Mouse (Mus musculus): ENCODE measurements at regions not wholly inside any gene's neighbourhood (a gene's known extent, or its start where the extent isn't known, plus 50 kb on each side); places are given as distances from the start of the nearest gene placed in this dataset.

DNA sequence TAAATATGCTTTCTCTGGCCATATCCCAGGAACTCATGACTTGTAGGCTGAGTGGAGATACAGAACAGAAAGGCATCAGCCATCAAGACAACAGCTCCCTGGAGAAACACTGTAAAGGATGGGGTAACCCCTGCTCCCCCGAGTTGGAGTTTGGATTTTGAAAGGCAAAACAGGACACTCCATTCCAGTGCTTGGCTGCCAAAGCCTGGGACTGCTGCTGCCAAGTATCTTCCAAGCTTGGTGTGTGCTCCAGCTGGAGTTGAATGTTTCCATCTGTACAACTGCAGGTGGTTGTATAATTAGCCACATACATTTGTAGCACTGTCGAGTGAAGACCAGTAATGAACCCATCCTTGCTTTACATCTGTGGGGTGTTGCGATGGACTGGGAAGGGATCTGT, 62.1 kb downstream of the 4933412E24Rik start:
- no peak overlapping the region for H3K4me2 ChIP-seq (ENCODE audit: low read depth, low read length)
- no peak overlapping the region for H3K9ac ChIP-seq (ENCODE audit: low read depth, low read length)
- no peak overlapping the region for H3K27ac ChIP-seq (ENCODE audit: low read length)
- no peaks in the 10 kb centered on the region for H3K9me3 ChIP-seq (ENCODE audit: control insufficient read depth, low read length)
- no peaks in the 10 kb centered on the region for H3K36me3 ChIP-seq (ENCODE audit: control insufficient read depth, insufficient read depth, low read length)
- 55% methylated on average over 3 of the region's 3 CpGs for WGBS
- no peak overlapping the region for H3K4me3 ChIP-seq (ENCODE audit: low read length)
- no peaks in the 10 kb centered on the region for H3K27me3 ChIP-seq (replicated peaks; ENCODE audit: control insufficient read depth, insufficient read depth, low read length)
- no peaks in the 10 kb centered on the region for H3K4me1 ChIP-seq (ENCODE audit: control insufficient read depth, insufficient read depth, low read length)
- peak; percentile 48; the same call in 1 of the 2 replicates for ATAC-seq

DNA sequence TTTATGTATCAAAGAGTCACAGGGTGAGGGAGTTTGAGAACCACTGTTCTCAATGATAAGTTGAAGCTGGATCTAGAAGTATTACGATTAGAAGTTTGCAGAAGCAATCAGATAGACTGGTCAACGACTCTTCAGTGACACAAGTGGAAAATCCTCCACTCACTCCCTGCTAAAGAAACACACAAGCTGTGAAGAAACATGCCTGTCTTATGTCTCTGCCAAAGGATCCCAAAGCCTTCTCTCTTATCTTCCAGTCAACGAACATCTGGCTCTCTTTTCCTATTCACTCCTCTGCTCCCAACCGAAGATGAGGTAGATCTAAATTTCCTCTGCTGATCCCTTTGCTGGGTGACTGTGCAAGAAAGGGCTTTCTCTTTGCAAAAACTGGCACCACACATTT, 62.6 kb downstream of the 4933412E24Rik start:
- no peak overlapping the region for H3K9ac ChIP-seq (ENCODE audit: low read depth, low read length)
- H3K27ac ChIP-seq (ENCODE audit: low read length): no peak overlapping the region
- no peak for ATAC-seq
- no peaks in the 10 kb centered on the region for H3K9me3 ChIP-seq (ENCODE audit: control insufficient read depth, low read length)
- no peak overlapping the region for H3K4me3 ChIP-seq (ENCODE audit: low read length)
- 63% methylated on average over 4 of the region's 4 CpGs for WGBS
- no peak overlapping the region for H3K4me2 ChIP-seq (ENCODE audit: low read depth, low read length)
- H3K36me3 ChIP-seq (ENCODE audit: control insufficient read depth, insufficient read depth, low read length): no peaks in the 10 kb centered on the region
- no peaks in the 10 kb centered on the region for H3K4me1 ChIP-seq (ENCODE audit: control insufficient read depth, insufficient read depth, low read length)
- no peaks in the 10 kb centered on the region for H3K27me3 ChIP-seq (replicated peaks; ENCODE audit: control insufficient read depth, insufficient read depth, low read length)

DNA sequence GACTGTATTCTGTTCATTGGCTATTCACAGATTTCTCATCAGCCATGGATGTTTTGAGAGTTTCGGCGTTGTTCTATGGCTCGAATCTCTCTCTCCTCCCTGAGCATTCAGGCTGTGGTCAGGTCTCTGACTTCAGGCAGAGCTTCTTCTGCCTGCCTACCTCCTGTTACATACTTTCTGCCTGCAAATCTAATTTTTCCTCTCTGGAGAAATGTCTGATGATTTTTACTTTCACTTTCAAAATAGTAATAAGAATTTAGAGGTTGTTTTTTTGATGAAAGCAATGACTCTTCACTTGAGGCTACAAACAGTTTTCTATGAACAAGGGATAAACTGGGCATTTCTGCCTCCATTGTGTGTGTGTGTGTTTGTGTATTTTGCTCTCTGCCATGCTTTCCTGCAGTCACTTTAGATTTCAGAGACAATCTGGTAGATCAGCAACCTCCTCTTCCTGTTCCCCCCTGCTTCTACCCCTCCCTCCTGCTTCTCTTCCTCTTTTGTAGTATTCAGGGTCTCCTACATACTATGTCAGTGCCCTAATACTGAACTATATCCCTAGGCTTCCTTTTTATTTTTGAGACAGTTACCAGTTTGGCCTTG, 65.7 kb downstream of the 4933412E24Rik start:
- 80% methylated on average over 3 of the region's 3 CpGs for WGBS
- Histone ChIP-seq H3K4me2 (ENCODE audit: low read depth, low read length) (no peak overlapping the region), H3K27ac (ENCODE audit: low read length) (no peak overlapping the region), H3K9me3 (ENCODE audit: control insufficient read depth, low read length) (no peaks in the 10 kb centered on the region), H3K9ac (ENCODE audit: low read depth, low read length) (no peak overlapping the region), H3K4me1 (ENCODE audit: control insufficient read depth, insufficient read depth, low read length) (no peaks in the 10 kb centered on the region), H3K36me3 (ENCODE audit: control insufficient read depth, insufficient read depth, low read length) (no peaks in the 10 kb centered on the region), H3K4me3 (ENCODE audit: low read length) (no peak overlapping the region), H3K27me3 (replicated peaks; ENCODE audit: control insufficient read depth, insufficient read depth, low read length) (no peaks in the 10 kb centered on the region)
- ATAC-seq: no peak

DNA sequence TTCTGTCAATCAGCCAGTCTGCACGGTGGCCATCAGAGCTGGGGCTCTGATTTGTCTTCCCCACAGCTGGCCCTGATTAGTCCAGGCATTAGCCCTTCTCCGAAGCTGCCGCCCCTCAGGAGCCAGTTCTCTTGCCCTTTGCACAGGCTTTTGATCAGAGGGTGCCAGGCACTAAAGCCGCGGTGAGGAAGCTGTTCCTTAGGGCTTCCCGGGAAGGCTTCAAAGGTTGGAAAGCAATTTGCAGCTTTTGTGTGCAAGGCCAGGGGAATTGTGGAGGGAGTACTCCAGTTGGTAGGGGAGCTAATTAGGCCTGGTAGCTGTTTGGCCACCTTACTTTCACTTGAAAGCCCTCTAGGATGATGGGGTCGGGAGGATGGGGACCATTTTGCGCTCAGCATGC, 71.2 kb downstream of the 4933412E24Rik start:
- no peak overlapping the region for H3K27ac ChIP-seq (ENCODE audit: low read length)
- ATAC-seq: no peak
- H3K4me1 ChIP-seq (ENCODE audit: control insufficient read depth, insufficient read depth, low read length): no peaks in the 10 kb centered on the region
- H3K9ac ChIP-seq (ENCODE audit: low read depth, low read length): no peak overlapping the region
- 22% methylated on average over 8 of the region's 8 CpGs for WGBS
- no peak overlapping the region for H3K4me2 ChIP-seq (ENCODE audit: low read depth, low read length)
- no peaks in the 10 kb centered on the region for H3K9me3 ChIP-seq (ENCODE audit: control insufficient read depth, low read length)
- H3K27me3 ChIP-seq (replicated peaks; ENCODE audit: control insufficient read depth, insufficient read depth, low read length): no peaks in the 10 kb centered on the region
- H3K36me3 ChIP-seq (ENCODE audit: control insufficient read depth, insufficient read depth, low read length): no peaks in the 10 kb centered on the region
- H3K4me3 ChIP-seq (ENCODE audit: low read length): no peak overlapping the region

DNA sequence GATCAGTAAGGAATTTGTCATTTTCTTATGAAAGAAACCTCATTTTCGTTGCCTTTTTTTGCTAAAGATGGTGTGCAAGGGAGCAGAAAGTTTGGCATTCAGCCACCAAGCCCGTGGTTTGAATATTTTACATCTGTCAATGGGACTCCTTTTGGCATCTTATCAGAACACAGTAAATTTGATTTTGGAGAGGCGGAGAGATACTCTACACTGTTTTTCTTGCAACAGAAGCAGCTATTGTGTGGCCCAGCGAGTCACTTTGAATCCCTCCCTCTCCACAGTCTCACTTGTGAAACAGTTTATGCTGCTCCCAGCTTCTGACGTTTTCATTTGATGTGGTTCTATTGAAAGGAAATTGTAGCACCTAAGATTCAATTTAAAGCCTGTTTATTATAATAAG, 79.9 kb downstream of the 4933412E24Rik start:
- Histone ChIP-seq H3K27me3 (replicated peaks; ENCODE audit: control insufficient read depth, insufficient read depth, low read length) (no peaks in the 10 kb centered on the region), H3K9ac (ENCODE audit: low read depth, low read length) (no peak overlapping the region), H3K4me1 (ENCODE audit: control insufficient read depth, insufficient read depth, low read length) (no peaks in the 10 kb centered on the region), H3K9me3 (ENCODE audit: control insufficient read depth, low read length) (peaks cover 3% of the 10 kb centered on the region; the same call in 1 of the 2 replicates), H3K27ac (ENCODE audit: low read length) (no peak overlapping the region), H3K4me2 (ENCODE audit: low read depth, low read length) (no peak overlapping the region), H3K36me3 (ENCODE audit: control insufficient read depth, insufficient read depth, low read length) (no peaks in the 10 kb centered on the region), H3K4me3 (ENCODE audit: low read length) (no peak overlapping the region)
- ATAC-seq: no peak
- WGBS: 50% methylated on average over 5 of the region's 5 CpGs

DNA sequence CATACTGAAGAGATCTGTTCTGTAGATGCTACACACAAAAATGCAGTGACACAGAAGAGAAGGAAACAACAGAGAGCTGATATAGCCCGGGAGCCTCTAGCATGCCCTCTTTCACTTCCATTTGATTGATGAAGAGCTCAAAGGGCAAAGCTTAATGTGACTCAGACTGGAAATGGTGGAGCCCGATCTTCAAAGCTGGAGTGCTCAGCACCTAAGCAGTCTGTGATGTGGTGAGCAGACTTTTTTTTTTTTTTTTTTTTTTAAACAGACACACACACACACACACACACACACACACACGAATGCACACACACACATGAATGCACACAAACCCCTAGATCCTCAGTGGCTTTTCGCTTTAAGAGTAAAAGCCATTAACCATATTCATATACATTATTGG, 102.6 kb downstream of the 4933412E24Rik start:
- Histone ChIP-seq H3K27ac (ENCODE audit: low read length) (no peak overlapping the region), H3K27me3 (replicated peaks; ENCODE audit: control insufficient read depth, insufficient read depth, low read length) (no peaks in the 10 kb centered on the region), H3K4me3 (ENCODE audit: low read length) (no peak overlapping the region), H3K9ac (ENCODE audit: low read depth, low read length) (no peak overlapping the region), H3K36me3 (ENCODE audit: control insufficient read depth, insufficient read depth, low read length) (no peaks in the 10 kb centered on the region), H3K9me3 (ENCODE audit: control insufficient read depth, low read length) (no peaks in the 10 kb centered on the region), H3K4me2 (ENCODE audit: low read depth, low read length) (no peak overlapping the region), H3K4me1 (ENCODE audit: control insufficient read depth, insufficient read depth, low read length) (no peaks in the 10 kb centered on the region)
- no peak for ATAC-seq
- WGBS: 46% methylated on average over 4 of the region's 4 CpGs

DNA sequence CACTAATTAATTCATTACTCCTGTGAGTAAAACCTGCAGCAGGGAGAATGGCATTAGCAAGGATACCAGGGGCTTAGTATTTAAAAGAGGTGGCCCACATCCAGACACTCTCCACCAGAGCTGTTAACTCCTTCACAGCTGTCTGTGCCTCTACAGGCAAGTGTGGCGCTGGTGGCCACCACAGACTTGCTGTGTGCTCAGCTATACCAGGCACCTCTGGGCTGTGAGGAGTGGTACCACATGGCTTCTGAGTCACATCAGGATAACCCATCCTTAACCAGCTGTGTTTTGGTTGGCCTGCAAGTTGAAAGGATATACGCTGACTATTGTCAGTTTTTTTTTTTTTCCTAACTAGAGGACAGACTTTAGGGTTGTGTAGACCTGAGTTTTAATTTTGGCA, 108.1 kb downstream of the 4933412E24Rik start:
- H3K27ac ChIP-seq (ENCODE audit: low read length): no peak overlapping the region
- H3K4me2 ChIP-seq (ENCODE audit: low read depth, low read length): no peak overlapping the region
- H3K36me3 ChIP-seq (ENCODE audit: control insufficient read depth, insufficient read depth, low read length): no peaks in the 10 kb centered on the region
- no peak overlapping the region for H3K4me3 ChIP-seq (ENCODE audit: low read length)
- 85% methylated on average over 2 of the region's 2 CpGs for WGBS
- no peaks in the 10 kb centered on the region for H3K27me3 ChIP-seq (replicated peaks; ENCODE audit: control insufficient read depth, insufficient read depth, low read length)
- H3K9ac ChIP-seq (ENCODE audit: low read depth, low read length): no peak overlapping the region
- no peaks in the 10 kb centered on the region for H3K9me3 ChIP-seq (ENCODE audit: control insufficient read depth, low read length)
- ATAC-seq: no peak
- H3K4me1 ChIP-seq (ENCODE audit: control insufficient read depth, insufficient read depth, low read length): no peaks in the 10 kb centered on the region

DNA sequence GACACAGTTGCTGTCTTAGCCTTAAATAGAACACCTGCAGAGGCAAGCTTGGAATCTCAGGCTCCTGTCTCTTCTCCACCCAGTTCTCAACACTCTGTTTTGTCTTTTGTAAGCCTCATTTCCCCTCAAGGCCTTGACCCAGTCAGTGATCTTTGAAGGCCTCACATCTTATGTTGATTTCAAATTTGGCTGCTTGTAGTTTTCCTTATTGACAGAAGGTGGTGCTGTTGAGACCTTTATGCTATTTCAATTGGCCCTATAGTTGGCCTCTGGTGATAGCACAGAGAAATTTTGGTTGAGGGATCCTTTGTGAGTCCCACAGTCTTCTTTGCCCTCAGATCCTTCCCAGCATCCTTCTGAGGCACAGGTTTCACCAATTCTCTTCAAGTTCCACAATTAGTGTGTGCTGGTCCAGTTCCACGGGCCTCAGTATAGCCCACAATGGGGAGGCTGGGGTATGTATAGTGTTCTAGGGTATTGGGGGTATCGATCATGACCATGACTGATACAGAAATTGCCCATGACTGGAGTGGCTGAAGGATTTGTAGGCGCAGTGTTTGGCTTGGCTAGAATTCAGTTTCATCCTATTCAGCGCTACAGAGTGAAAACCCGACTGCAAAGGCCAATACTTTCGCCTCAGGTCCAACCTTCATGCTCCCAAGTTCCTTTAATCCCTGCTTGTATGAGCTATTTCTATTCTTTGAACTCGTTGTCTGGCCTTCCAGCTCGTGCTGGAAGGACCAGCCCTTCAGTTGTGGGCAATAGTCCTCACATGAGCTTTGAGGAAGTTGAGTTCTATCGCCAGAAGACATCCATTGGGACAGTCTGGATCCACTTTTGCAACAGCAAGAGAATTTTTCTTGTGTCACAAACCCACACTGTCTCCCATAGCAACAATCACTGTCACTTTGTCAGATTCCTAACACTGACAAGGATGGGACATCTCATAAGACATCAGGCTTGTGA, 110.3 kb downstream of the 4933412E24Rik start:
- Histone ChIP-seq H3K9ac (ENCODE audit: low read depth, low read length) (no peak overlapping the region), H3K4me1 (ENCODE audit: control insufficient read depth, insufficient read depth, low read length) (no peaks in the 10 kb centered on the region), H3K27ac (ENCODE audit: low read length) (no peak overlapping the region), H3K9me3 (ENCODE audit: control insufficient read depth, low read length) (no peaks in the 10 kb centered on the region), H3K4me3 (ENCODE audit: low read length) (no peak overlapping the region), H3K36me3 (ENCODE audit: control insufficient read depth, insufficient read depth, low read length) (no peaks in the 10 kb centered on the region), H3K4me2 (ENCODE audit: low read depth, low read length) (no peak overlapping the region), H3K27me3 (replicated peaks; ENCODE audit: control insufficient read depth, insufficient read depth, low read length) (no peaks in the 10 kb centered on the region)
- 82% methylated on average over 9 of the region's 9 CpGs for WGBS
- no peak for ATAC-seq

DNA sequence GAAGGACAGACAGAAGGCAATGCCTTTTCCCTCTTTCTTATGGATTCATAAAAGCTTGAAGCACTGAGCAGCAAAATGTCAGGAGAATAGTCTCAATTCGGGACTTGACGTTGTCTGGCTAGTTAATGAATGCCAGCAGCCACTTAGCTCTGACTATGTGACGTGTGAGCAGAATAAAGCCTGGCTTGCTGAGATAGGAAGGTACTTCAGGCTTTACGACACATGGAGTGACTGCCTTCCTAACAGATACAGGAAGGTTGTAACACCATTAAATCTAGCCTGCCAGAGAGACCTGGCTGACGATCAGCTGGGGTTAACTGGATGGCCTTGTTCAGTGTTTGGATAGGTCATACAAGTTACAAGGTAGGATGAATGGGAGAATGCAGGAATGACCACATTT, 111.7 kb downstream of the 4933412E24Rik start:
- H3K9ac ChIP-seq (ENCODE audit: low read depth, low read length): no peak overlapping the region
- no peak overlapping the region for H3K4me2 ChIP-seq (ENCODE audit: low read depth, low read length)
- no peaks in the 10 kb centered on the region for H3K9me3 ChIP-seq (ENCODE audit: control insufficient read depth, low read length)
- no peak overlapping the region for H3K27ac ChIP-seq (ENCODE audit: low read length)
- H3K4me1 ChIP-seq (ENCODE audit: control insufficient read depth, insufficient read depth, low read length): no peaks in the 10 kb centered on the region
- no peak overlapping the region for H3K4me3 ChIP-seq (ENCODE audit: low read length)
- H3K36me3 ChIP-seq (ENCODE audit: control insufficient read depth, insufficient read depth, low read length): no peaks in the 10 kb centered on the region
- peak; percentile 71 for ATAC-seq
- WGBS: 46% methylated on average over 5 of the region's 5 CpGs
- no peaks in the 10 kb centered on the region for H3K27me3 ChIP-seq (replicated peaks; ENCODE audit: control insufficient read depth, insufficient read depth, low read length)

Data from intestine, embryonic 16.5 days (tissue).